Mouse (Mus musculus) brain, embryonic 18.5 days (tissue): ENCODE measurements at regions not wholly inside any gene's neighbourhood (a gene's known extent, or its start where the extent isn't known, plus 50 kb on each side); places are given as distances from the start of the nearest gene placed in this dataset.
"Not testable (repeated sequence)": the region's sequence is repeated elsewhere in the genome, so short reads cannot be mapped to it uniquely, and the experiment has no call there.

Source experiments
- DNase-seq: peaks from one replicate; pipeline ENCODE4 v3.0.0-alpha.2; 2012; ENCODE audit warnings: low read depth, low spot score

DNA sequence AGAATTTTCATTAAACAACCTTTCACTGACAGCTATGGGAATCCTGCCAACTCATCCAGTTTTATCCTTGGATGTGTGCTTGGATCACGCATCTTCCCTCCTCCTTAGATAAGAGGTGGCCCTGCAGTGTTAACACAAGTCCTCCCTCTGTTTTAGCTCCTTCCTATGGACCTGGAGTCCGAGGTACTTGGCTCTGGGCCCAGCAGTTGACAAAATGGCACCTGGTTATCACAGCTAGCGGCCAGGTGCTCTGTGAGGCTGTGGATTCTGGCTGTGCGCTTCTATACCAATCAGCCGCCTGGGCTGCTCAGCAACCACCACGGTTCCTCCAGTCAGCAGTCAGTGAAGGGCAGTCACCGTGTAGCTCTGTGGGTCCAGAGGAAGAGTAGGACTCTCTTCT lies 157.4 kb downstream of the Prdm2 start:
- no peak for DNase-seq

DNA sequence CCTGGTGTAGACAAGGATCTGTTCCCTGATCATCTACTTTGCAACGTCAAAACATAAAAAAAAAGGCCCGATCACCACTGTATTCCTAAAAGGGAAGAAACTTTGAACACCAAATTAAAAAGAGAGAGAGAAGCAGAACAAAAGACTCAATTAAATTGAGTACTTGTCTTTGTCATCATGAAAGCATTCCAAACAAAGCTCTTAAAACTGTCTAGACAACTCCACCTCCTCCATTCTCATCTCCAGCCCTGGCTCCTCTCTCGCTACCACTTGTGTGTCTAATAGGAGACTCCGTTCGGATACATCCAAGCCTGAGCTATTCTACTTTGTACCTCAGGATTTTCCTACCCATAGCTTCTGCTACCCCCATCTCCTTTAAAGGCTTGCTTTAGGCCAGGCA lies 159.8 kb downstream of the Prdm2 start:
- DNase-seq, result no peak

DNA sequence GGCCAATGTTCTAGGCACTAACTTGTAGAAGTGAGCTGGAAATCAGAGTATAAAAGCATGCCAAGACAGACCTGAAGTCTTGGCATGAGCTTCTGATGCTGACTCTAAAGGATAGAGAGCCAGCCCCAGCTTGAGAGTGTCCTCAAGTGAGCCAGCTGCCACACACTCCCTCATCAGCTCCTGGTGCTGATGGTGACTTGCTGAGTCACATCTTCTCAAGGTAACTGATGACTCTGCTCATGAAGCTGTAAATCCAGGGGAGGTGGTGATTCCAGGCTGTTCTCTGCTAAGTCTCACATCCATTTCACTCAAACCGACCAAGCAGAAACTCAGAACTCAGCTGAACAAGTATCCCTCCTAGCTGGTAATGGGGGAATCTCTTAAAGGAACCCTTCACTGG lies 161.6 kb downstream of the Prdm2 start:
- no peak for DNase-seq

DNA sequence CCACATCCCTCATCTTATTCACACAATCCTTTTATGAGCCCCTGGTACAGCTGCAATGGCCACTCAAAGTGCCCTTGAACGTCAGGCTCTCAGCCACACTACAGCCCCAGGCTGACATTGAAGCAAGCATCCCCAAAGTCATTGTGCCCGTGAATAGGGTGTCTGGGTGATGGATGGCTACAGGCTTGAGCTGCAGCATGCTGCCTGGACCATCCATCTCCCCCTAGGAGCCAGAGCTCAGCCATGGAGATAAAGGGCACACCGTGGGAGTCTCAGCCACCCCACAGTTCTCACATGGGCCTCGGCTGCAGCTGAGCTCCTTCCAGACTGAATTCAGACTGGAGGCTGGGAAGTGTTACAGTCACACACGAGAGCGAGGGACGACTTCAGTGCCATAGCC lies 167.6 kb downstream of the Prdm2 start:
- DNase-seq, result no peak

DNA sequence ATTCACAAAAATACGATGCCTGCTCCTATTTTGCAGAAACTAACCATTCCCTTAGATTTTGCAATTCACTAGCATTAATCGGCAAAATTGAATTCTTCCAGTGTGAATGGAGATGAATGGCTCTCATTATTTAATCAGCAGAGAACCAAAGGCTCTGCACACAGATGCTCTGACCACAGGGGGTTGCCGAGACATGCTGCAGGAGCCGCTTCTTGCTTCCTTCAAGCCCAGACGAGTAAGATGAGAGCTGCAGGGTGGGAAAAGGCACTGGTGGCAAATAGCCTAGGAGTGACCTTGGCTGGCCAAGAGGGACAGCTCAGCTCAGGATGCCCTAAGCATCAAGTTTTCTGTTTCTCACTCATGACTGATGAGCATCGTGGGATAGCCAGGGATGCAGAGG lies 170.0 kb downstream of the Prdm2 start:
- no peak for DNase-seq

DNA sequence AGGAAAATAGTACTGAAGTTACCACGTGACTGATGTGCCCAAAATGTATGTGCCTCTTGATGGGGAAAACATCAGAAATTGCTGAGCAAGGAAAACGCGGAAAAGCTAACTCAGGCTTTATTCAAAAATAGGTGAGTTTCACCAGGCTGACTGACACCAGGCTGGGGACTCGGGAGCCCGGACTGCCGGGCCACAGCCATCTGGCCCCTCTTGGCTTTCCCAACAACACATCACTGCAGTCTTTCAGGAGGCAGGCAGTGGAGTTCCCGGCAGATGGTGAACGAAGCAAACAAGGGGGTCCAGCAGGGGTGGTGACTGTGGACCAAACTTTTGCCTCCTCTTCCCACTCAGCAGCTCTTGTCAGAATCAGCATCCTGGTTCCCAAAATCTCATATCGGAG lies 174.2 kb downstream of the Prdm2 start:
- DNase-seq, result no peak

DNA sequence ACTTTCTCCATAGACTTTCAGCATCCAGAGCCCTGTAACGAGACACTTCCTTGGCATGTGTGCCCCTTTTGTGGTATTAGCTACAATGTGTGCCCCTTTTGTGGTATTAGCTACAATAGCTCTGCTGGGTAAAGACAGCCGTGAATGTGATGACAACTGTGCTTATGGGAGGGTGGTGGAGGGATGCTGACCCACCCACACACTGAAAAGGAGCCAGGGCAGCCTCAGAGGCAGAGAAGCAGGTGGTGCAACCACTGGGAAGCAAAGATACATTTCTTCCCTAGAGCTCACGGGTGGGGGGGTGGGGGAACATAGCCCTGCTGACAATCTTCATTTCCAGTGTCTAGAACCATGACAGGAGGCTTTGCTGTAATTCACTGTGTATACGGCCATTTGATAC lies 176.1 kb downstream of the Prdm2 start:
- no peak for DNase-seq

DNA sequence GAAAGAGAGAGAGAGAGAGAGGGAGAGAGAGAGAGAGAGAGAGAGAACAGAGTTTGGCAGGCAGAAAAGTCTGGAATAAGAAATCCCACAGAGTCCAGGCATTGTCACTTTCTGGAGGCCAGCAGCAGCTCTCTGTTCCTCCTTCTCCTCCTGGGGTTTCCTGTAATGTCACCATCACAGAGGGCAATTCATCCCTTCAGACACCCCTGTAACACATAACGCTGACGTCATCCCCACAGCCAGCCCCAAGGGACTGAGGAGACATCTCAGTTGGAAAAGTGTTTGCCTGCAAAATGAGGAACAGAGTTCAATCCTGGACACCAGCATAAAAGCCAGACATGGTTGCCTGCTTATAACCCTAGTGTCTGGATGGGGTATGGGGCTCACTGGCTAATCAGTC lies 177.7 kb downstream of the Prdm2 start:
- DNase-seq, result not testable (repeated sequence)

DNA sequence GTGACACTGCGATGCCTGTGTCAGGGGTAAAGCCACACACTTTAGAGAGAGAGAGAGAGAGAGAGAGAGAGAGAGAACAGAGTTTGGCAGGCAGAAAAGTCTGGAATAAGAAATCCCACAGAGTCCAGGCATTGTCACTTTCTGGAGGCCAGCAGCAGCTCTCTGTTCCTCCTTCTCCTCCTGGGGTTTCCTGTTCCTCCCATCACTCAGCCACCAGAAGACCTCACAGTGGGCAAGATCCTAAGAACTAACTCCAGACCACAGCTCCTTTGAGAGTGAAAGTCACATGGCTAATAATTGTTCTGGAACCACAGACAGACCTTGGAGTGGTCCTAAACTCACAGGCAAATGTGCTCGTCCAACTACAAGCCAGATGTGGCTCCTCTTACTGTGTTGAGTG lies 178.5 kb downstream of the Prdm2 start:
- not testable (repeated sequence) for DNase-seq

DNA sequence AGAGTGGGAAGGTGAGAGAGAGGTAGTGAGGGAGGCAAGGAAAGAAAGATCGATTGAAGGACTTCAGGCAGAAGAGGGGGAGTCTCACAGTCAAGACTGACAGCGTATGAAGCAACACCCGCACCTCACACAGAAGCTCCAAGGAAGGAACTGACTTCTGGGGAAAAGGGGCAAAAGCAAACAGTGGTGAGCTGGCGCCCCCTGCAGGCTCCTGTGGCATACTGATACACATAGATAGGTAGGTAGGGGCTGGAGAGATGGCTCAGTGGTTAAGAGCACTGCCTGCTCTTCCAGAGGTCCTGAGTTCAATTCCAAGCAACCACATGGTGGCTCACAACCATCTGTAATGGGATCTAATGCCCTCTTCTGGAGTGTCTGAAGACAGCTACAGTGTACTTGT lies 183.0 kb downstream of the Prdm2 start:
- DNase-seq, result not testable (repeated sequence)

DNA sequence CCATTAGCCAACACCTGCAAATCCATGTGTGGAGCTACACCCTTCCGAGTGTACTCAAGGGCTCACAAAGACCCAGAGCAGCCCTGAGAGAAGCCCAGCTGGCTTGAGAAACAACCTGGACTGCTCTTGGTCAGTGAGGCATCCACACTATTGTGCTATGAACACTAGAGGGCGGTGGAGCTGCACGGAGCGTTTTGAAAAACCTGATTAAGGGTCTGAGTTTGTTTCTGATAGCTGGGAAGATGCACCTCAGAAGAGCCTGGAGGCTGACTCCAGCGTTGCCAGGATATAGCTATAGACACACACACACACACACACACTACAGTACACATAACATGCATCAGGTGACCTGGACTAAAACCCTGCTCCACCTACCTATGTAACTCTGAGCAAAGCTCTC lies 185.5 kb downstream of the Prdm2 start:
- no peak for DNase-seq

DNA sequence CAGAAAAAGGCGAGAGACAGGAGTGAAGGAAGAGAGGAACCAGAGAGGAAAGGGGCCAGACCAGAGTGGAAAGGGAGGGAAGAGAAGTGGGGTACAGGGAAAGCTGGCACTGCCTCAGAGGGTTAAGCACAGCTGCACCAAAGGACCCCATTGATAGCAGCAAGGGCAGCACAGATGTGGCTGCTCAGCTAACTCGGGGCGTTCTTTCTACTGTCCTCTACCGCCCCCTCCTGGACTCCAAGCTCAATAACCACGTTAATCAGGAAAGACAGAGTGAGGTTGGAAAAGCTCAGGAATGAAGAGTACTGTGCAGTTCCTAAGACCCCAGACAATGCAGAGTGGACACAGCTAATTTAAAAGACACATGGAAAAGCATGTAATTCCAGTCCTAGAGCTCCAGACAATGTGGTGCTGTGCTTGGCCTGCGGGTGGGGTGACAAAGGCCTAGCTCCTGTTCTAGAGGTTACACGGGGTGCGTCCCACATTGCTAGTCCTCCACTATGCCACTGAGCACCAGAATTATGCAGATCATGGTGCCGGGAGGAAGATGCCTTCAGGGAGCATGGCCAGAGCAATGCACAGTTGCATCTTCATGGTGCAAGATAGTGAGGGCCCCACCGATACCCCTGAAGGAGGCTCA lies 191.4 kb downstream of the Prdm2 start:
- peak; percentile 42 for DNase-seq

DNA sequence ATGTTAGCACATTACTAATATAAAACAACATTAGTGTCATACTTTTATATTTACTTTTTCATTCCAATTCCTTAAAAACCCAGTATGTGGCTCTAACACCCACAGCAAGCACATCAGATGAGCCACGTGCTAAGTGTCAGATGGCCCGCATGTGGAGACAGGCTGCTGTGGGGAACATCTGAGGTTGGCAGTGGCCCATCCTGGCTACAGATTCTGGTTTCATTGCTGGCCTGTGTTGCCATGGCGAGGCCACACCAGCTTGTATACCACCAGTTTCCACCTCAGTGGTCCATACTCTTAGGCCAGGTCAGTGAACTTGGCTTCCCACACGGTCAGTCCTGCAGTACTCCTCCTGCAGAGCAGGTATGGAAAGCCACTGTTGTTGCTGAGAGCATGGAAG lies 192.1 kb downstream of the Prdm2 start:
- DNase-seq, result no peak

DNA sequence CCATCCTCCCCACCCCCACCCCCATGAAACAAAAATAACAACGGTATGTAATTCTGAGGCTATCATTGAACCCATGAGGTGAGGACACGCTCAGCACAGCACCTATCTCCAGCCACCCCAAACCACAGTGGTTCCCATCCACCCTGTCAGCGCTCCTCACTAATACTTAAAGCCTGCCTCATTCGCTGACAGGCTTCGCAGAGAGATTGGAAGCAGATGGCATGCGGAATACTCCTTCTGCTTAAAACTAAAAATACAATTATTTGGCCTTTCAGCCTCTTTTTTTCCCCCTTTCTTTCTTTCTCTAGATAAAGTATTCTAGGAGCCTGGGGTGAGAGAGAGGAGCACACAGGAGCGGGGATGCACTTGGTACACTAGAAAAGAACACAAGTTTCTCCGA lies 199.9 kb downstream of the Prdm2 start:
- DNase-seq, result no peak

DNA sequence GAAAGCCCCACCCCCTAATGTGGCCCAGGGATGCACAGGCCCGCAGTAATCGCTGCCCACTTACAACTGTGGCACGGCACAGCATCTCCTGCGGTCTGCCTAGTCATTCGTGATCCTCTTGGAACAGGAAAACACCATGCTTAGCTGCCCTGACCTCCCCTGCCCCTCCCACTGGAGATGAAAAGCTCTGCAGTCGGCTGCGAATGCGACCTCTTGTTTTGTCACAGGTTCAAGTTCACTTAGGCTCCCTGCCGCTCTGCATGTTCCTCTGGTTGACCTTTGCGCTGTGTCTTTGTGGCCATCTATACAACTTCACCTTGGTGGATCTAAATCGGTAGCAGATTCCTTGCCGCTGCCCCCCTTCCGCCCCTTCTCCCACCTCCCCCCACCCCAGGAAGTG lies 210.8 kb downstream of the Prdm2 start:
- DNase-seq, result no peak

DNA sequence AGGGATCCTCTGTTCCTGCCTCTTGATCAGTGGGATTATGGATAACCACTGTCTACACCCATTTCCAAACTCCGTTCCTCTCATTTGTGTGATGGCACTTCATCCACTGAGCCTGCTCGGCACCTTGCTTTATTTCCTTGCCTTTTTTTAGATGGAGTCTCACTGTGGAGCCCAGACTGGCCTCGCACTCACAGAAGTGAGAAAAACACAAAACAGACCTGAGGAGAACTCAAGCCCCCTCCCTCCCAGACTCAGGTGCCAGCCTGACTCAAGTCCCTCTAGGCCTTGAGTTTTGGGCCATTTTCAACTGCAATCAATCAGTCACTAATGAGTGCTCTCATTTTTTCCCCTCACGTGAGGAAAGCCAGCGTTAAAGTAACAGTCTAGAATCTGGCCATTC lies 211.3 kb downstream of the Prdm2 start:
- no peak for DNase-seq

DNA sequence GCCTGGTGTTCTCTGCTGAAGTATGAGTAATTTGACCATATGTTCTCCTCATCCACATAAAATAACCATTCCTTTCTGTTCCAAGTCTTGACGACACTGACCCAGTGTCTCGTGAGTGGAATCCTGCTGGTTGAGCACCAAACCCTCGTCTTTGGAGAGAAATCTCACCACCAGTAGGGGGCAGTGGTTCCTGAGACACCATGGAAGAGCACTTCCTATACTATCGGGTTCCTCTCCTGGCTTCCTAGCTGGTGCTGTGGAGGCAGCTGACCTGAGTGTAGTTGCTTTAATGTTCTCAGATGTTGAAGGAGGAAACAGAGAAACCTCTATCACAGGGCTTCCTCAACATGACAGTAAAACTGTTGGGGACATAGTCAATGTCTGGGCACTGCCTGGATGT lies 216.4 kb downstream of the Prdm2 start:
- no peak for DNase-seq

DNA sequence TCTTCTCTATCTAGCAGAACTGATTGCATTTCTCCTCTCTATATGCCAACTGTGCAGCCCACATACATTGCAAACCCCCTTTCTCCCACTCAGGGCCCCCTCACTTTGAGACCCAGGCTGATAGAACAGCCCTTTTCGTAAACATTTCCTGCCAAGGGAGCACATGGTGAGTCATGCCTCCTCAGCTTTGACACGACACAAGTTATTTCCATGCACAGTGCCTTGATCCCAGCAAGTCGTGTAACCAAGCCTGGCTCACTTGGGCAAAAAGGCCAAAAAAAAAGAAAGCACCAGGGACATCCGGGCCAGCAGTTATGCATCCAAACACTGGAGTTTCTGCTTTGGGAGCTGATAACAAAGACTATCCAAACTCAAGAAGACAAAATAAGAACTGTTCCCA lies 221.4 kb downstream of the Prdm2 start:
- DNase-seq, result no peak

DNA sequence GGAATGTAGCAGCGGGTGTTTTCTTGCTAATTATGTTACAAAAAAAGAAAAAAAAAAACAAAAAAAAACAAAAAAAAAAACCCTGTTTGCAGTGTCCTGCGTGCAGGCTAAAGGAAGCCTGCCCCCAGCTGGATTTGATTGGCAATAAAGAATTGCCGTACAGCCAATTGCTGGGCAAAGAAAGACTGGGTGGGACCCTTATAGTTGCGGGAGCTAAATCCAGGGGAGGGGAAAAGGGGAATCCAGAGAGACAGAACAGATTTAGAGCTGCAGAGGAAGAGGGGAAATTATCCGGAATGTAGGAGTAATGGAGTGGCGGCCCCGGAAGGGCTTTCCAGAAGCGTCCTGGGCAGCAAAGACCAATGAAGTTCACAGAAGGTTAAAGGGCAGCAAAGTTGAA lies 223.6 kb downstream of the Prdm2 start:
- no peak for DNase-seq

DNA sequence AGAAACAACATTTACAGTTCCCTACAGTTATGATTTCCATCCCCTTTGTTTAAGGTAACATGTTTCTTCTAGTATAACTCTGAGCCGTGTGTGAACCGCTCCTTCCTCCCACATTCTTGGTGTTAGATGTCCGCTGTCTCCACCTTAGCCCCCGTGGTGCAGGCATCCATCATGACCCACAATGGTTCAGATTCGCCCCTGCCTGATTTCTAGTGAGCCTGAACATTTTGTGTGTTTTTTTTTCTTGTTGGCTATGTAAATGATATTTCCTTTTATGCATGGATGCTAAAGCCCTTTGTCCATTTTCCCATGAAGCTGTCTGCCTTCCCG lies 229.5 kb downstream of the Prdm2 start:
- DNase-seq, result no peak

DNA sequence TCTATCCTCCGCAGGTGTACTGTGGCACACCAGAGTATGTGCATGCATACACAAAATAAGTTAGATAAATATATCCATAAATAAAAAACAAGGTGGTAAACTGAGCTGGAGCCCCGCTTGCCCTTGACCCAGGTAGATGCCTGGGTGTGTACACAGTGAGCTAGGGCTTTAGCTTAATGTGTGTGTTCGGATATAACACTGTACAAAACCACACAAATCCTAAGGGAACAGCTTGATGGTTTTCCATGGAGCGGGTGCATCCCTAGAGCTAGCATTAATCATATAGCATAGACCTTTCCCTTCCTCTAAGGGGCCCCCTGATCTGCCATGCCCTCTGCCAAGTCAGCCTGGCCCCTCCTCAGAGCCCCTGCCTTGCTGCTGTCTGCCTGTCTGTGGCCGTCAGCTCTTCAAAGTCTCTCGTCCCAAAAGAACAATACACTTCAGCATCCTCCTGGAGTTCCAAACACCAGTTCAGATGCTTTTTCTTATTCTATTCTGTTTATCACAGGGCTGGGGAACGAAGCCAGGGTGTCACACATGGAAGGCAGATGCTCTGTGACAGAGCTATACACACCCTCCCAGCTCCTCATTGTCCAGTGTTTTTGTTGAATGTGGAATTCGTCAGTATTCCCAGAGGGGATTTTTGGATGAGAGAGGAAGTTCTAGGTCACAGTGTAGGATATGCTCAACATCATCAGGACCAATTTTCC lies 230.1 kb downstream of the Prdm2 start:
- DNase-seq, result no peak

DNA sequence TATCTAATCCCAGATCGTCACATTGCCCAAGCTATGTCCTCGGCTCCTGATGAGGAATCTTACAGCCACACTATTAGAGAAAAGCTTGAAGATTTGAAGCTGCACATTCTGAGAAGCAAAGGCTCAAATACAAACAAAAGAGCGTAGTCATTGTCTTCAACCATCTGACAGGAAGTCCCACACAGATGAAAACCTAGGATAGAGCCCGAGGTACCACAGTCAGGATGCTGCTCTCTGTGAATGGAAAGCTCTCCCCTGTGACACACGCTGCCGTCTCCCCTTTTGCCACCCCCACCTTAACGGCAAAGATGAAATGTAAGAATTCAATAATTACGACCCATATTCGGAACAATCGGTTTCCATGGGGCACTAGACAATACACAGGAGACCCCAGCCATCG lies 237.2 kb downstream of the Prdm2 start:
- DNase-seq, result no peak

DNA sequence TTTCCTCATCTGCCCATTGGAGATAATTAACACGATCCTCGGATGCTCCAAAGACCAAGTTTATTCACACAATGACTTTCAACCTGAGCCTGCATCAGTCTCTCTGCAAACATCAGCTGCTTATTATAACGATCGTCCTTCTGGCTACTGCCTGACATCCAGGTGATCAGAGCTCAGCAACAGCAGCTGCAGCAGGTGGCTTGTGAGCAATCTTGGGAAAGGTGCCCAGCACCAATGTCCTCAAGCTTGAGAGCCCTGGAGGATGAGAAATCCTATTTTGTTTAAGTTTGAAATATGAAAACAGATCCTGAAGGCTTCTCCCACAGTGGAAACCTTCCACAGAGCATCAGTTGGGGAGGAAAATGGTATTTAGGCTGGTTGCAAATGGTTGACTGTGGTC lies 242.8 kb downstream of the Prdm2 start:
- DNase-seq, result no peak

DNA sequence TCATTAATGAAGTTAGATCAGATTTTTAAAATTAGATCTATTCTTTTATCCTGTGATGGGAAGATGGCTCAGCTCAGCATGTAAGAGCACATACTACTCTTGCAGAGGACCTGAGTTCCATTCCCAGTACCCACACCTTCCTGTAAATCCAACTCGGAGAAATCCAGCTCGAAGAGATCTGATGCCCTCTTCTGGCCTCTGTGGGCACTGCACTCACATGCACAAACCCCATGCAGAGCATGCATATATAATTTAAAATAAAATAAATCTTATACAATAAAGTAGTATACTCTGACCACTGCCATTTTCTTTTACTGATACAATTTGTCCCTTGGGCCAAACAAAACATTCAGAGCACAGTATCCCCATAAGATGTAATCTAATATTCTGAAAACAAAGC lies 245.2 kb downstream of the Prdm2 start:
- DNase-seq, result no peak
